Mouse (Mus musculus) T-helper 2 cell (primary cell): ENCODE measurements around the gene Cebpb.

Source experiments
- in situ Hi-C: fragments of 300-600 bp; cut with MboI, MseI; formaldehyde crosslinking; loops from one replicate; pipeline ENCODE4 v1.15.1; 2025; ENCODE audit warnings: high pct_unique_total_duplicates

Cebpb gene

GRCm38 (mm10) chr2:167691871-167692661 lies 3.4 kb downstream of the Cebpb start:
- in situ Hi-C loops, result no loop called here

GRCm38 (mm10) chr2:167692831-167693230 lies 4.1 kb downstream of the Cebpb start:
- in situ Hi-C loops, result no loop called here

DNA sequence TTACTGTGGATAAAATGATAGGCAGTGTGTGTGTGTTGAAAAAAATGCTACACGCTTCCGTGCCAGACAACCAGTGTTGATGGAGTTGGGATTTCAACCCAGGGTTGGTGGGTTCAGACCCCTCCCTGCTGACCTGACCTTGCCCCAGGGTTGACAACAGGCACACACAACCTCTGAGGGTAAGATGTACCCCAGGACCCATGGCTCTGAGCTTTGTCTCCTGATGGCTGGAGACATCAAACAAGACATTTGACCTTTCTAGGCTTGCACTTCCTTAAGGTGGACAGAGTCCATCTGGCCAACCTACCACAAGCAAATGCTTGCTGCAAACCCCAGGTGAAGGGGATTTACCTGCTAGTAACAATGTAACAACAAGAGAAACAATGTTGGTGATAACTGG lies 4.8 kb downstream of the Cebpb start:
- in situ Hi-C loops, result no loop called here

DNA sequence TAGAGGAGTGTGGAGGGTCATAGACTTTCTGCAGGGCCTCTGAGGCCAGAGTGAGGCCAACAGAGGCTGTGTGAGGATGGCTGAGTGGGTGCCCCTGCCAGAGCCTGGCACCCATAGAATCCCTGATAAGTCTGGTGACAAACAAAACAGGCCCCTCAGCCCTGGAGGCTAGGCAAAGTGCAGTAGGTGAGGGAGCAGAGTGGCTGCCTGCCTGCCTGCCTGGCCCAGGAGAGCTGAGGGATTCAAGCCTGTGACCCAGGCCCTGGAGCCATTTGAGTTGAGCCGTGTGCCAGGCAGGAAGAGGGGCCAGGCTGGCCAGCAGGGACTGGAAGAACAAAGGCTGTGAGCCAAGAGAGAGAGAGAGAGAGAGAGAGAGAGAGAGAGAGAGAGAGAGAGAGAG lies 5.5 kb downstream of the Cebpb start:
- in situ Hi-C loops, result no loop called here

DNA sequence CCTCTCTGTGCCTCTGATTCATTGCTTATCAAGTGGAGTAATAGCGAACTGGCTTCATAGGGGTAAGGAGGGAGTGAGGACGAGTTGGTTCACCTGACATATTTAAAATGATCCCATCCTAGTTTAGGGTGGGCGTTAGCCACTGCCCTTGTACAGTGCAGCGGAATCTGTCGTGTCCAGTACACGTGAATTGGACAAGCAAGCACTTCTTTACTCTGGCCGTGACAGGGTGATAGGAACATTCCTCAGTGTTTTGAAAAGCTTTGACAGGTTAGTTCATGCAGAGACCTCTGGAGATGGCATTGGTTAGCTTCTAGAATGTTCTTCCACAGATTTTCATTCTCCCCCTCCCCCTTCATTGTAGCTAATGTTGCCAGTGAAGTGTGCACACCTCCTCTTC lies 6.2 kb downstream of the Cebpb start:
- in situ Hi-C loops, result no loop called here

GRCm38 (mm10) chr2:167695491-167695890 lies 6.8 kb downstream of the Cebpb start:
- in situ Hi-C loops, result no loop called here

DNA sequence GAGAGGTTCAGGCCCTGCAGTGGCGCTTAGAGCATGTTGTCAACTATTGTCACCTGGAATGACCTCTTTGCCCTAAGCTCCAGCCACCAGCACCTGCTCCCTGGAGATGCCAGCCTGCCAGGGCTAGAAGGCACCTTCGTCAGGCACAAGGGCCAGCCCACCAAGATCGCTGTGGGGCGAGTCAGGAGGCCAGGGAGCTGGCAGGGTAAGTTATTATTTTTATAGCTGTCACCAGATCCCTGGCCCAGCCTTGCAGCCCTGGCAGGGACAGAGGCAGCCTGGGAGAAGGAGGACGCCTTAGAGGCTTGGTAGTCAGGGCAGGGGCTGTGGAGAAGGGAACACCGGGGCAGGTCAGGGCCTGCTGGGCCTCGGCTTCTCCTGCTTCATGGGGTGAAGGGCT lies 7.4 kb downstream of the Cebpb start:
- in situ Hi-C loops, result no loop called here

DNA sequence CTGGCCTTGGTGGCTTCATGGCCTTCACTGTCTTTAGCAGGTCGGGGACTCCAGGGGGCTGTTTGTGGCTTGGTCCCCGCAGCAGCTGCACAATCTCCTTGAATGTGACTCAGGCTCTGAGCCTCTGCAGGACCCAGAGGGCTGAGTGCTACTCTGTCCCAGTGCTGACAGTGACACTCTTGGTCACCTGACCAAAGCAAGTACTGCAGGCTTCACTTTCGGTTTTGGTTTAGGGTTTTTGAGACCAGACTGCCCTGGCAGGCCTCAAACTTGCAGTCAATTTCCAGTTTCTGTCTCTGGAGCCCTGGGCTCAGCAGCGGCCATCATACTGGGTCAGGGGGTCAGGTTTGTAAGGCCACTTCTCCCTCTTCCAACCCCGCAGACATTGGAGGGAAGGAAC lies 9.2 kb downstream of the Cebpb start:
- in situ Hi-C loops, result no loop called here

GRCm38 (mm10) chr2:167700018-167700417 lies 11.3 kb downstream of the Cebpb start:
- in situ Hi-C loops, result loop anchor here (5.0 kb wide), 1 partner anchor 72 kb away; no protein-coding TSS in a partner anchor

DNA sequence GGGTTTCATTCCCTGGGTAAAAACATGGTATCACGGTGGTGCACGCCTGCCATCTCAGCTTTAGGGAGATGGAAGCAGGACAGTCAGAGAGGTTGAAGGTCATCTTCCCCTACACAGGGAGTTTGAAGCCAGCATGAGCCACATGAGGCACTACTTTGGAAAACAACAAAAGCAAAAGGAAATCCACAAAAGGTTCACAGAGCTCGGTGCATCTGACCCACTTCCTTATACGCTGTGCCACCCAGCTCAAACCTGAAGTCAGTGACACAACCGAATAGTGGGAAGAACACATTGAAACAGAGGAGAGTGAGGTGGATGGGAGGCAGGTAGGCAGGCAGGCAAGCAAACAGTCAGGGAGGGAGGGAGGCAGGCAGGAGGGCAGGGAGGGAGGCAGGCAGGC lies 12.8 kb downstream of the Cebpb start:
- in situ Hi-C loops, result loop anchor here (5.0 kb wide), 1 partner anchor 71 kb away; no protein-coding TSS in a partner anchor

GRCm38 (mm10) chr2:167702126-167702525 lies 13.4 kb downstream of the Cebpb start:
- in situ Hi-C loops, result loop anchor here (5.0 kb wide), 1 partner anchor 70 kb away; no protein-coding TSS in a partner anchor

DNA sequence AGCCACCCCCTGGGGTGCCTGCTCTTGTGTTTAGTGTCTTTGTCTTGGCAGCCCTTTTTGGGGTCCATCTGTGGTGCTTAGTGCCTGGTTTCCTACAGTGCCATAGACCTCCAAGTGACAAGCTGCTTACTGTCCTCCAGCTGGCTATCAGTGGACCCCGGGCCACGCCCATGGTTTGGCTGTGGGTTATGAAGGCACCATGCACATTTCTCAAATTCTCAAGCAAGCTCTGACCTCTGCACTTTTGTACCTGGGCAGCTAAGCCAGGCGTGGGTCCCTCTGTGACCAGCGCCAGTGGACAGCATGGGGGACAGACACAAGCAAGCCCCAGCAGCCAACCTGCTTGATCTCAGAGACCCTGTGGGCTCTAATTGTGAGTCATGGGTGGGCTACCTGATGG lies 15.7 kb downstream of the Cebpb start:
- in situ Hi-C loops, result loop anchor here (5.0 kb wide), 1 partner anchor 68 kb away; no protein-coding TSS in a partner anchor

GRCm38 (mm10) chr2:167706183-167706939 lies 17.6 kb downstream of the Cebpb start:
- in situ Hi-C loops, result no loop called here

DNA sequence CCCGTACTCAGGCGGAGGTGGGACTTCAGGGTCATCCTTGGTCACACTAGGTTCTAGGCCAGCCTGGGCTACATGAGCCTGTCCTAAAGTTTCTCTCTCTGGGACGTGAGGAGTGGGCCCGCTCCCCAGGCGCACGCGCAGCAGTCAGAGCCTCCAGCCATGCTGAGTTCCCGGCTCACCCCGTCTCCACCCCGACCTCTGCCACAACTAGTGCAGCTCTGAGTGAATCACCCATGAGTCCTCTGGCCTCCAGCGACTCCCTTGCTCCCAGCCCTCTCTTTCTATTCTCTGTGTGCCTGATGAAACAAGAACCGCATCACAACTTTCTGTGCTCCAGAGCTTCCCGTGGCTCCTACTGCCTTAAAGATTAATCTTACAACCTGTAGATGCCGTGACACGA lies 19.7 kb downstream of the Cebpb start:
- in situ Hi-C loops, result no loop called here

DNA sequence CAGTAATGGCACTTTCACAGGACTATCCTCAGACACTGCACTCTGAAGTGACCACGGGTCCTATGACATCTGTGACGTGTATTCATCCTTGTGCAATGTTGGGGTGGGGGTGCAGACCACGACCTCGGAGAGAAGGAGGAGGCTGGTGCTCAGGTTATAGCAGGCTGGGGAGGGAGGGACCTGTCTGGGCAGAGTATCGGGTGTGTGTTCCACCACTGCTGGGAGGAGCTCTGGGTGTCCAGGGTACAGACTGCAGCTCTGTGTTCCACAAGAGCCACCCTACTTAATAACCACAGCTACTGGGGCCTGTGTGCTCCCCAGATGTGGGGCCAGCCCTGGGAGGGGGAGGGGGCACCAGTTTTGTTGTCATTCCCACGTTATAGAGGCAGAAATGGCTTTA lies 21.3 kb downstream of the Cebpb start:
- in situ Hi-C loops, result no loop called here

GRCm38 (mm10) chr2:167710574-167710973 lies 21.9 kb downstream of the Cebpb start:
- in situ Hi-C loops, result no loop called here

DNA sequence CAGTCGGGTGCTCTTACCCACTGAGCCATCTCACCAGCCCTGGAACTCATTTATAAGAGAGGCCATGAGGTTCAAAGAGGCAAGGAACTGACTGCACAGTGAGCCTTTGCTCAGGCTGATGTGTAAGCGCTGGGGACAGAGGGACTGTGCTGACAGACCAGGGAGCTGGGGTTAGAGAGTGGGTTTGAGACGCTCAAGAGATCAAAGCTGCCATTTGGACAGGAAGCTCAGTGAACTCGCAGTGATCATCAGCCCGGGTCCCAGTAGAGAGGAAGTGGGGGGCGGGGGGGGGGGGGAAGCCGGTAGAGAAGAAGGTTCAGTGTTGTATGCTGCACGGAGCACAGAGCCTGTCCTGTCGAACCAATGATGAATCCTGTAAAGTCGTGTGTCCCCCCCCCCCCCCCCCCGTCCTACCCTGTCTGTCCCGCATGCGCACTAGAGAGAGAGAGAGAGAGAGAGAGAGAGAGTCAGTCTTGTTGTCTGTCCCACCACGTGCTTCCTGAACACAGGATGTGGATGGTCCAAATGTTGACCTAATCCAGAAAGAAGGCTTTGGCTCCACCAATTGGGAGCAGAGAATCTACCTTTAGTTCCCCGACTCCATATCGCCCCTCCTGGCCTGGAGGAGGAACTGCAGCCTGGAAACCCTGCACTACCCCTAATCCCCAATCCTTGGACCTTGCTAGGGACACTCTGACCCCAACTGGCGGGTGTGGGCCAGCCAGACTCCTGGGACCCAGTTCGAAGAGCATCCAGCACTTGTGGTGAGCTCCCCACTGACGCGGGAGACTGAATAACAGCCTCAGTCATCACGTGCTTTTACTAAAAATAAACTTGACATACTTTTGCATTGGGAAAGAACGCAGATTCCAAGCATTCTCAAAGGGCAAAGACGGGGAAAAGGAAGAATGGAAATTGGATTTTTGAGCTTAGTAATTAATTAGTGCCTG lies 24.4 kb downstream of the Cebpb start:
- in situ Hi-C loops, result no loop called here

- in situ Hi-C loops, result no loop called here
Measured at GRCm38 (mm10) chr2:167714298-167714697, 25.6 kb downstream of the Cebpb start.

DNA sequence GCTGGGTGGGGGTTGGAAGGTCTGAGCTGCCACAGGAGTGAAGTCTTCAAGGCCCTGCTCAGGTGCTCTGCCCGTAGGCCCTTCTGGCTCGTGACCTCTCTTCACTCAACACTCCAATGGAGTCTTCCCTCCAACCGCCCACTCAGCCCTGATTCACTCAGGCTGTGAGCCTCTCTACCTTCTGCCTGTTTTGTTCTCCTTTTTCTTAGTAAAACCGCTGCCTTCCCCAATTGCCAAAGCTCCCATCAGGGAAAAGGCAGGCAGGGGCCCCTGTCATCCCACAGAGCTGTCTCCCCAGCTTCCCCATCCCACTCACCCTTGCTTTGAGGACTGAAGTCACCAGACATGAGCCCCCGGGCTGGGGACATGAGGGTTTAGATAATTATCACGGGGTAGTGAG lies 26.3 kb downstream of the Cebpb start:
- in situ Hi-C loops, result no loop called here

- in situ Hi-C loops, result no loop called here
Measured at GRCm38 (mm10) chr2:167717208-167717607, 28.5 kb downstream of the Cebpb start.

DNA sequence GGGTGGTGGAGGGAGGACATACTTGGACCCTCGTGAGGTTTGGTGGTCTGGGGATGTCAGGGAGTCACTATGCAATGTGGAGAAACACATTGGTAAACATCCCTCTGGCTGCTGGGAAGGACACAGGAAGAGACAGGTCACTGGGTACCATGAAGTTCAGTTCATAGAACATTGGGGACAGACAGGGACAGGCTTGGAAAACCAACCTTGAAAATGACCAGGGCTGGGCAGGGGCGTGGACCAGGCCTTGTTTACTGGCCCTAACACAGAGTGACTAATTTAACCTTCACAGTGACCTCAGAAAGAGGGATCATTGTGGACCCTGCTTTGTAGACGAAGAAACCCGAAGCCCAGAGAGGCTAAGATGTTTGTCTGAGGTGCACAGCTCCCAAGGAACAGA lies 30.8 kb downstream of the Cebpb start:
- in situ Hi-C loops, result no loop called here
